30 mouse cellular contexts compared by ENCODE assay signal in genomic region chr9:13311094-13311493, GRCm38 (mm10). TPM values are rescaled to one million over a fixed set of nuclear protein-coding genes. Genes with fewer than 3 reads are reported as not detected.
DNase-seq lines count a peak whose midpoint lies in the region; ATAC-seq lines count a peak whose summit lies in the region.
"Had no signal": no experiment of that assay in that cellular context is flagged by ENCODE, and none has a peak within 500 bp of the region (broad histone marks: within the 10 kb centered on the region; RNA-seq: fewer than 3 reads in every experiment).

No protein-coding gene starts in this region.

- H3K9me3 ChIP-seq in kidney, embryonic 16.5 days (ENCODE audit: low read length): no peaks in the 10 kb centered on the region
- H3K9me3 ChIP-seq in forebrain, embryonic 13.5 days (replicated peaks): no peaks in the 10 kb centered on the region
- H3K9me3 ChIP-seq: embryonic facial prominence, embryonic 13.5 days; forebrain, embryonic 10.5 days; G1E; intestine, embryonic 15.5 days; limb, embryonic 10.5 days; limb, embryonic 15.5 days; liver, embryonic 13.5 days; neural tube, embryonic 12.5 days had no signal

- no peak overlapping the region for H3K4me2 ChIP-seq in kidney, embryonic 16.5 days (replicated peaks; ENCODE audit: low read depth, low read length)
- H3K4me2 ChIP-seq in forebrain, embryonic 13.5 days: no peak overlapping the region
- H3K4me2 ChIP-seq: embryonic facial prominence, embryonic 13.5 days; heart, embryonic 11.5 days; intestine, embryonic 15.5 days; limb, embryonic 15.5 days; liver, embryonic 13.5 days; neural tube, embryonic 12.5 days had no signal

- no peak overlapping the region for H3K4me3 ChIP-seq in kidney, embryonic 16.5 days (ENCODE audit: low read length)
- H3K4me3 ChIP-seq in forebrain, embryonic 13.5 days: no peak overlapping the region
- H3K4me3 ChIP-seq: embryonic facial prominence, embryonic 13.5 days; forebrain, embryonic 10.5 days; gastrocnemius, adult 2 months; intestine, embryonic 15.5 days; limb, embryonic 10.5 days; limb, embryonic 15.5 days; liver, embryonic 13.5 days; neural tube, embryonic 12.5 days had no signal

- H3K36me3 ChIP-seq in kidney, embryonic 16.5 days (ENCODE audit: insufficient read depth, low read length): no peaks in the 10 kb centered on the region
- no peaks in the 10 kb centered on the region for H3K36me3 ChIP-seq in splenic B cell, adult 2 months (ENCODE audit: control insufficient read depth, insufficient read depth, low read length, poor library complexity, severe bottlenecking)
- H3K36me3 ChIP-seq in forebrain, embryonic 13.5 days (ENCODE audit: poor library complexity, severe bottlenecking): no peaks in the 10 kb centered on the region
- H3K36me3 ChIP-seq: embryonic facial prominence, embryonic 13.5 days; forebrain, embryonic 10.5 days; G1E; intestine, embryonic 15.5 days; limb, embryonic 10.5 days; limb, embryonic 15.5 days; liver, embryonic 13.5 days; neural tube, embryonic 12.5 days had no signal

- no peaks in the 10 kb centered on the region for H3K27me3 ChIP-seq in kidney, embryonic 16.5 days (ENCODE audit: insufficient read depth, low read length)
- H3K27me3 ChIP-seq in splenic B cell, adult 2 months (ENCODE audit: control insufficient read depth, insufficient read depth, low read length, poor library complexity, severe bottlenecking): no peaks in the 10 kb centered on the region
- H3K27me3 ChIP-seq in forebrain, embryonic 13.5 days: no peaks in the 10 kb centered on the region
- H3K27me3 ChIP-seq: embryonic facial prominence, embryonic 13.5 days; intestine, embryonic 15.5 days; limb, embryonic 15.5 days; liver, embryonic 13.5 days; neural tube, embryonic 12.5 days had no signal

- peak; percentile 4 for DNase-seq in kidney, postnatal 10 days
- peak; percentile 33 for DNase-seq in splenic B cell, adult 2 months (ENCODE audit: low read depth, low spot score)
- DNase-seq in testis, postnatal 10 days (ENCODE audit: low spot score): no peak
- DNase-seq: adrenal gland, postnatal 14 days; cerebellum, adult 11-12 months; cerebellum, adult 9-11 months; gastrocnemius, adult 2 months; heart, postnatal 4 days; kidney, adult 9 months; kidney, postnatal 25 days; liver, embryonic 13.5 days; lung, adult 18-20 months; right cerebral cortex, postnatal 4 days had no signal

- no peak overlapping the region for H3K9ac ChIP-seq in kidney, embryonic 16.5 days (replicated peaks; ENCODE audit: low read length)
- no peak overlapping the region for H3K9ac ChIP-seq in forebrain, embryonic 13.5 days
- H3K9ac ChIP-seq: embryonic facial prominence, embryonic 13.5 days; intestine, embryonic 15.5 days; limb, embryonic 15.5 days; liver, embryonic 13.5 days; neural tube, embryonic 12.5 days had no signal

- H3K27ac ChIP-seq in kidney, embryonic 16.5 days (ENCODE audit: low read length): no peak overlapping the region
- H3K27ac ChIP-seq in forebrain, embryonic 13.5 days: no peak overlapping the region
- H3K27ac ChIP-seq: embryonic facial prominence, embryonic 13.5 days; forebrain, embryonic 10.5 days; gastrocnemius, adult 2 months; hindbrain, postnatal 0 days; intestine, embryonic 15.5 days; limb, embryonic 10.5 days; limb, embryonic 15.5 days; liver, embryonic 13.5 days; macrophage had no signal

- ATAC-seq in kidney, embryonic 16.5 days (ENCODE audit: low FRiP score, low TSS enrichment): no peak
- peak; percentile 66 for ATAC-seq in CD4-positive, CD25-positive, alpha-beta regulatory T cell, adult 4 months
- ATAC-seq in granulocyte monocyte progenitor cell, adult 5-6 weeks (replicated peaks; ENCODE audit: poor library complexity, severe bottlenecking): peak; percentile 65
- ATAC-seq in forebrain, embryonic 13.5 days: no peak
- ATAC-seq: forebrain, embryonic 16.5 days; intestine, embryonic 15.5 days; lung, postnatal 0 days; midbrain, embryonic 16.5 days had no signal

- 54% methylated on average over 2 of the region's 2 CpGs for WGBS in kidney, embryonic 16.5 days
- WGBS in forebrain, embryonic 13.5 days: 57% methylated on average over 2 of the region's 2 CpGs

- H3K4me1 ChIP-seq in kidney, embryonic 16.5 days (ENCODE audit: insufficient read depth, low read length): peaks cover 23% of the 10 kb centered on the region
- peaks cover 7% of the 10 kb centered on the region for H3K4me1 ChIP-seq in forebrain, embryonic 13.5 days
- H3K4me1 ChIP-seq: intestine, embryonic 15.5 days; liver, embryonic 13.5 days had no signal

RNA-seq across cellular contexts. Expression of gene Maml2, which starts 13.3 kb away (rescaled TPM):
- 10.0 and 12.0 TPM in 2 replicates for polyA plus RNA-seq in kidney, embryonic 16.5 days (2015; fragmentation: Nextera tagmentation; extraction: Ambion mirVana)
- polyA plus RNA-seq in CD4-positive, CD25-positive, alpha-beta regulatory T cell, adult 4 months (2017; shearing (Covaris generic)): 10 to 100 TPM; 30.9 to 36.6 TPM
- 1.4 and 2.3 TPM in 2 replicates for total RNA-seq in granulocyte monocyte progenitor cell, adult 5-6 weeks (2014; fragmentation: Nextera tagmentation)
- total RNA-seq in granulocyte monocyte progenitor cell, adult 5-6 weeks (2017): 0.26 and 0.69 TPM in 2 replicates
- polyA plus RNA-seq in forebrain, embryonic 13.5 days (2015; fragmentation: Nextera tagmentation; extraction: Ambion mirVana): 8.8 and 10.2 TPM in 2 replicates

Comparison
In these comparisons a context has a peak if more than half of its experiments do, and no peak if none do; other contexts are left out.
1. ATAC-seq: peak in CD4-positive, CD25-positive, alpha-beta regulatory T cell, adult 4 months (single experiment) and granulocyte monocyte progenitor cell, adult 5-6 weeks (single experiment); none in kidney, embryonic 16.5 days (single experiment) and forebrain, embryonic 13.5 days (single experiment).